Mouse (Mus musculus) lung, adult 2 months (tissue): ENCODE measurements at regions not wholly inside any gene's neighbourhood (a gene's known extent, or its start where the extent isn't known, plus 50 kb on each side); places are given as distances from the start of the nearest gene placed in this dataset.

Source experiments
- CTCF ChIP-seq: fragments of 200-500 bp; IDR thresholded peaks from 2 replicates; pipeline ENCODE4 v1.5.1; 2011; ENCODE audit warnings: mild to moderate bottlenecking, low read length, control low read depth; ENCODE audit not compliant: insufficient read depth
- POLR2A ChIP-seq: fragments of 200-500 bp; IDR thresholded peaks from 2 replicates; pipeline ENCODE4 v1.6.1; 2011; ENCODE audit warnings: low read depth, mild to moderate bottlenecking, control low read depth, low read length, borderline replicate concordance; ENCODE audit errors: extremely low read depth

GRCm38 (mm10) chr16:30006826-30007225, 57.4 kb upstream of the Hes1 start:
- TF ChIP-seq CTCF: no peak
- no peak for TF ChIP-seq POLR2A
